Mouse (Mus musculus) activated CD4-positive, CD25-positive, alpha-beta regulatory T cell, adult 9 weeks (primary cell): ENCODE data around the gene Bri3. TPM values are rescaled to one million over a fixed set of nuclear protein-coding genes. Genes with fewer than 3 reads are reported as not detected.

Experiments
- polyA plus RNA-seq: library from polyadenylated mRNA; unstranded; fragments of 100-300 nt; shearing (Covaris generic); gene quantifications from one replicate; pipeline ENCODE4 v1.2.1, GENCODE M21; 2017

Gene Bri3
- polyA plus RNA-seq: 4.0 TPM

DNA sequence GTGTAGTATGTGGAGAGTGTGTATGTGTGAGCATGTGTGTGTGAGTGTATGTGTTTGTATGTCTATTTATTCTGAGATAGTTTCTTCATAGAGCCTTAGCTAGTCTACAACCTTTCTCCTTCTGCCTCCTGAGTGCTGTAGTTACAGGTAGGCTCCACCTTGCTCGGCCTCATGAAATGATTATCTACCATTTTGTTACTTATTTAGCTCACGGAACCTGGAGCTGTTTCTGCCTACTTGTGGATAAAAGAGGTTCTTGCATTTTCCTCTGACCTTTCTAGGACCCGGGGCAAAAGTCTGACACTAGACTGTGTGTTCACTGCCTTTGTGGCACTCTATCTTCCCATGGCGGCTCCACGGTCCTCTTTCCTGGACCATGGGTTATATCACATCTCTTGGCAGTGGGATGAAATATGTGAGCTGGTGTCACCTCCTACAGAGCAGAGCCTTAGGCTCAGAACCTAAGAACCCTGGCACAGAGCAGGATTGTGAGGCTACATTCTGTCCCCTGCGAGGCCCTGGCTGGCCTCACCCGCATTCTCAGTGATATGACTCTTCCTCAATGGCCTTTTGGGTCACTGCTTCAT lies at the start of gene Bri3:
TSS of gene Bri3 (plus strand) at position 537 of the 587 bp plus-strand sequence.

GRCm38 (mm10) chr5:144223503-144223862 lies 20.8 kb upstream of the Bri3 start, which contains the start of gene Tecpr1:
Tecpr1 (minus strand) TSS chr5:144223615.

GRCm38 (mm10) chr5:144357881-144358591 lies 113.8 kb downstream of the Bri3 start, which contains the start of gene Baiap2l1:
Baiap2l1 (minus strand) TSS chr5:144358112.

Other genes with a start within 250 kb of the Bri3 start
- gene Ccz1, start 229.6 kb upstream of the Bri3 start, polyA plus RNA-seq: 54.9 TPM
- gene Ocm, start 217.8 kb upstream of the Bri3 start, polyA plus RNA-seq: not detected
- 3.6 TPM for gene Lmtk2, start 144.0 kb upstream of the Bri3 start, polyA plus RNA-seq
- 0.21 TPM for gene Bhlha15, start 54.2 kb upstream of the Bri3 start, polyA plus RNA-seq
- gene Tecpr1, start 20.8 kb upstream of the Bri3 start, polyA plus RNA-seq: 237 TPM
- 0.46 TPM for gene Baiap2l1, start 113.7 kb downstream of the Bri3 start, polyA plus RNA-seq